Mouse (Mus musculus) ES-E14 (cell line): ENCODE measurements around the gene Ism2.

Experiments
- MAFK ChIP-seq: IDR thresholded peaks from 2 replicates; pipeline ENCODE4 v1.6.1; 2014; ENCODE audit warnings: mild to moderate bottlenecking, low read depth, low read length, inconsistent platforms; ENCODE audit not compliant: insufficient read depth
- ZC3H11A ChIP-seq: IDR thresholded peaks from 2 replicates; pipeline ENCODE4 v1.6.1; 2012; ENCODE audit warnings: low read depth, mild to moderate bottlenecking, inconsistent platforms, low read length, borderline replicate concordance
- ZNF384 ChIP-seq: IDR thresholded peaks from 2 replicates; pipeline ENCODE4 v1.6.1; 2012; ENCODE audit warnings: low read depth, low read length, inconsistent platforms

DNA sequence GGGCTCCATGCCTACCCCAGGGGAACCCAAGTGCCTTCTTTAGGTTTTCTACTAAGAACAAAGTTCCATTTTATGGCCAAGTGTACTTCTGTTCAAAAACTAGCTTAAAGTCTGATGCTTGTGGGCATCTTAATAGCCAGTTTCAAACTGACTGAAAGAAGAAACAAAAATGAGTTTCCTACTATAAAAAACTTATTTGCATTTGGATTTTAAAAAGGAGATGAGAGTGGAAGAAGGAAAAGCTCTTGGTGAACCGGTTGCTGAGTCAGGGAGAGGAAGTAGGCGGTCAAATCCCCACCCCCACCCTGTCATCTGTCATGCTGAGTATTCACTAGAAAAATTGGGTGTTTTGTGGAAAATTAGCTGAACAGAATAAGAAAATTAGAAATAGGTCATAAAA lies 30.7 kb upstream of the Ism2 start:
- TF ChIP-seq MAFK (no peak), ZNF384 (no peak), ZC3H11A (no peak)
